Mouse (Mus musculus): ENCODE results near the gene Rasl11a.

GRCm38 (mm10) chr5:146860222-146860998 is 15.5 kb downstream of the Rasl11a start:
- no peak for TF ChIP-seq SIN3A (IDR thresholded peaks at IDR 0.05; ENCODE audit: low read length)
- no peak for TF ChIP-seq CTCF (conservative IDR thresholded peaks at IDR 0.05 in 1 of 2, IDR thresholded peaks at IDR 0.05 in 1 of 2; ENCODE audit: low read depth in 2 of 2, low read length in 2 of 2)
- TF ChIP-seq HCFC1 (IDR thresholded peaks at IDR 0.05; ENCODE audit: low read depth, low read length) = no peak
- no peak for TF ChIP-seq ZC3H11A (IDR thresholded peaks at IDR 0.05; ENCODE audit: low read depth, low read length)
- no peak for TF ChIP-seq NELFE (IDR thresholded peaks at IDR 0.05; ENCODE audit: low read depth, low read length)

All from CH12.LX (cell line).